8 mouse cellular contexts compared by ENCODE assay signal in genomic region chr3:88145952-88146351, GRCm38 (mm10). TPM values are rescaled to one million over a fixed set of nuclear protein-coding genes. Genes with fewer than 3 reads are reported as not detected.
A peak's percentile ranks its signal among the peaks of the same experiment; 100 is the strongest.
DNase-seq lines count a peak whose midpoint lies in the region; ATAC-seq and TF ChIP-seq lines count a peak whose summit lies in the region.

No protein-coding gene starts in this region.

- ATAC-seq in forebrain, embryonic 11.5 days (replicated peaks; ENCODE audit: low FRiP score) = no peak
- ATAC-seq in forebrain, embryonic 15.5 days (replicated peaks) = no peak
- ATAC-seq in forebrain, embryonic 14.5 days = no peak
- ATAC-seq in limb, embryonic 12.5 days (ENCODE audit: insufficient number of reproducible peaks, insufficient read depth, low FRiP score, low TSS enrichment, low read depth) = no peak
- peak; percentile 14; the same call in 1 of the 2 replicates for ATAC-seq in monocyte, adult 5-6 weeks (replicated peaks; ENCODE audit: insufficient number of reproducible peaks, low FRiP score, low TSS enrichment, poor library complexity, severe bottlenecking)

- no peak for TF ChIP-seq CTCF in E14TG2a.4 (conservative IDR thresholded peaks at IDR 0.05; ENCODE audit: low read length)

- no peak for DNase-seq in forebrain, embryonic 11.5 days (ENCODE audit: low spot score)
- DNase-seq in forebrain, embryonic 14.5 days (ENCODE audit: low spot score) = no peak
- no peak for DNase-seq in Muller cell, postnatal 12 days (ENCODE audit: inconsistent ontology term)
- DNase-seq in MN1 (ENCODE audit: low spot score) = no peak

- no peaks in the 10 kb centered on the region for H3K36me3 ChIP-seq in forebrain, embryonic 11.5 days (ENCODE audit: control insufficient read depth, insufficient read depth, low read length)
- H3K36me3 ChIP-seq in forebrain, embryonic 15.5 days = no peaks in the 10 kb centered on the region
- H3K36me3 ChIP-seq in E14TG2a.4 (ENCODE audit: insufficient read depth, low read length) = peaks cover 3% of the 10 kb centered on the region; the same call in 1 of the 2 replicates
- 0 out of 2 replicates have a peak, but pooled peaks cover 3% of the 10 kb centered on the region for H3K36me3 ChIP-seq in forebrain, embryonic 14.5 days (ENCODE audit: control insufficient read depth, insufficient read depth, low read length)
- 0 out of 2 replicates have a peak, but pooled peaks cover 6% of the 10 kb centered on the region for H3K36me3 ChIP-seq in limb, embryonic 12.5 days

- no peak overlapping the region for H3K4me2 ChIP-seq in forebrain, embryonic 11.5 days (ENCODE audit: low read depth, low read length, severe bottlenecking)
- no peak overlapping the region for H3K4me2 ChIP-seq in forebrain, embryonic 15.5 days (replicated peaks)
- peak overlapping the region; percentile 96; the same call in 1 of the 2 replicates for H3K4me2 ChIP-seq in forebrain, embryonic 14.5 days (ENCODE audit: low read length)
- H3K4me2 ChIP-seq in limb, embryonic 12.5 days = peak overlapping the region; percentile 94

- peak overlapping the region; percentile 23; the same call in 1 of the 2 replicates for H3K9ac ChIP-seq in forebrain, embryonic 11.5 days (ENCODE audit: low read length)
- no peak overlapping the region for H3K9ac ChIP-seq in forebrain, embryonic 15.5 days (replicated peaks)
- H3K9ac ChIP-seq in forebrain, embryonic 14.5 days (ENCODE audit: low read length) = peak overlapping the region; percentile 3; the same call in 1 of the 2 replicates
- peak overlapping the region; percentile 91; the same call in 1 of the 2 replicates for H3K9ac ChIP-seq in limb, embryonic 12.5 days (replicated peaks)

- H3K9me3 ChIP-seq in forebrain, embryonic 11.5 days (ENCODE audit: control insufficient read depth, low read length) = no peaks in the 10 kb centered on the region
- no peaks in the 10 kb centered on the region for H3K9me3 ChIP-seq in forebrain, embryonic 15.5 days
- H3K9me3 ChIP-seq in E14TG2a.4 (ENCODE audit: low read length) = no peaks in the 10 kb centered on the region
- H3K9me3 ChIP-seq in forebrain, embryonic 14.5 days (replicated peaks; ENCODE audit: control insufficient read depth, low read length) = no peaks in the 10 kb centered on the region
- H3K9me3 ChIP-seq in limb, embryonic 12.5 days = no peaks in the 10 kb centered on the region

- H3K4me3 ChIP-seq in forebrain, embryonic 11.5 days (ENCODE audit: low read depth, low read length) = no peak overlapping the region
- H3K4me3 ChIP-seq in forebrain, embryonic 15.5 days = no peak overlapping the region
- H3K4me3 ChIP-seq in E14TG2a.4 (replicated peaks; ENCODE audit: low read length) = peak overlapping the region; percentile 17; the same call in 1 of the 2 replicates
- H3K4me3 ChIP-seq in forebrain, embryonic 14.5 days (ENCODE audit: low read depth, low read length) = no peak overlapping the region
- 0 out of 2 replicates have a peak overlapping the region, but pooled peaks have one; percentile 94 for H3K4me3 ChIP-seq in limb, embryonic 12.5 days (replicated peaks)

- H3K4me1 ChIP-seq in forebrain, embryonic 11.5 days (replicated peaks; ENCODE audit: control insufficient read depth, insufficient read depth, low read length) = peaks cover 55% of the 10 kb centered on the region
- peaks cover 90% of the 10 kb centered on the region for H3K4me1 ChIP-seq in forebrain, embryonic 15.5 days
- peaks cover 90% of the 10 kb centered on the region for H3K4me1 ChIP-seq in E14TG2a.4 (replicated peaks; ENCODE audit: low read depth, low read length)
- peaks cover 63% of the 10 kb centered on the region for H3K4me1 ChIP-seq in forebrain, embryonic 14.5 days (ENCODE audit: control insufficient read depth, insufficient read depth, low read length)
- peaks cover 88% of the 10 kb centered on the region for H3K4me1 ChIP-seq in limb, embryonic 12.5 days (replicated peaks)

- WGBS in forebrain, embryonic 11.5 days = 67% methylated on average over 5 of the region's 5 CpGs
- WGBS in forebrain, embryonic 15.5 days = 72% methylated on average over 5 of the region's 5 CpGs
- WGBS in forebrain, embryonic 14.5 days = 74% methylated on average over 5 of the region's 5 CpGs
- WGBS in limb, embryonic 12.5 days = 65% methylated on average over 5 of the region's 5 CpGs

- H3K27me3 ChIP-seq in forebrain, embryonic 11.5 days (ENCODE audit: control insufficient read depth, insufficient read depth, low read length) = peaks cover 5% of the 10 kb centered on the region
- H3K27me3 ChIP-seq in forebrain, embryonic 15.5 days = no peaks in the 10 kb centered on the region
- H3K27me3 ChIP-seq in E14TG2a.4 (ENCODE audit: insufficient read depth, low read length) = peaks cover 18% of the 10 kb centered on the region
- H3K27me3 ChIP-seq in forebrain, embryonic 14.5 days (replicated peaks; ENCODE audit: control insufficient read depth, insufficient read depth, low read length) = peaks cover 3% of the 10 kb centered on the region; the same call in 1 of the 2 replicates
- no peaks in the 10 kb centered on the region for H3K27me3 ChIP-seq in limb, embryonic 12.5 days

- no peak overlapping the region for H3K27ac ChIP-seq in forebrain, embryonic 11.5 days (ENCODE audit: low read depth, low read length)
- H3K27ac ChIP-seq in forebrain, embryonic 15.5 days (replicated peaks) = no peak overlapping the region
- H3K27ac ChIP-seq in forebrain, embryonic 14.5 days (ENCODE audit: low read depth, low read length) = no peak overlapping the region
- peak overlapping the region; percentile 56; the same call in 1 of the 2 replicates for H3K27ac ChIP-seq in limb, embryonic 12.5 days

RNA-seq across cellular contexts. Expression of gene Mef2d, which starts 3.8 kb away (rescaled TPM):
- polyA plus RNA-seq in forebrain, embryonic 11.5 days (2014; fragmentation: Nextera tagmentation; extraction: Ambion mirVana) = 17.3 and 19.7 TPM in 2 replicates
- polyA plus RNA-seq in forebrain, embryonic 15.5 days (2015; fragmentation: Nextera tagmentation; extraction: Ambion mirVana) = 20.1 and 21.3 TPM in 2 replicates
- polyA plus RNA-seq in forebrain, embryonic 14.5 days (2014; fragmentation: Nextera tagmentation; extraction: Ambion mirVana) = 17.3 and 20.4 TPM in 2 replicates
- polyA plus RNA-seq in limb, embryonic 12.5 days (2016; fragmentation: Nextera tagmentation; extraction: Ambion mirVana) = 12.1 and 14.3 TPM in 2 replicates
- 94.8 to 111 TPM (median 99.0 TPM) in 3 replicates for total RNA-seq in monocyte, adult 5-6 weeks (2017)

Comparison
In these comparisons a context has a peak if more than half of its experiments do, and no peak if none do; other contexts are left out.
1. H3K4me2 ChIP-seq: peak in forebrain, embryonic 14.5 days (single experiment) and limb, embryonic 12.5 days (single experiment); none in forebrain, embryonic 11.5 days (single experiment) and forebrain, embryonic 15.5 days (single experiment).
2. H3K4me3 ChIP-seq: peak in E14TG2a.4 (single experiment) and limb, embryonic 12.5 days (single experiment); none in forebrain, embryonic 11.5 days (single experiment), forebrain, embryonic 15.5 days (single experiment) and forebrain, embryonic 14.5 days (single experiment).